Mouse (Mus musculus) stomach, postnatal 0 days (tissue): ENCODE data around the gene Gmppa. TPM values are rescaled to one million over a fixed set of nuclear protein-coding genes. Genes with fewer than 3 reads are reported as not detected.

Source experiments
- ATAC-seq: fragments of 200-750 bp; cut with Nextera tagmentation; 2 replicates; pipeline ENCODE4 v1.8.0; 2017; ENCODE audit not compliant: low FRiP score, low TSS enrichment
- DNase-seq: peaks from one replicate; pipeline ENCODE4 v3.0.0-alpha.2; 2016; ENCODE audit warnings: low spot score
- H3K27ac ChIP-seq: fragments of 300-500 bp; sonication (generic); replicated peaks from 2 replicates; pipeline ENCODE4 v1.5.1; 2014; ENCODE audit warnings: mild to moderate bottlenecking, control low read depth
- H3K27me3 ChIP-seq: fragments of 300-500 bp; sonication (generic); 2 replicates; pipeline ENCODE4 v1.6.1; 2014; ENCODE audit warnings: low read length; ENCODE audit not compliant: control insufficient read depth, insufficient read depth
- H3K36me3 ChIP-seq: fragments of 300-500 bp; sonication (generic); 2 replicates; pipeline ENCODE4 v1.6.1; 2014; ENCODE audit warnings: low read length, mixed read lengths; ENCODE audit not compliant: control insufficient read depth, insufficient read depth
- H3K4me1 ChIP-seq: fragments of 300-500 bp; sonication (generic); replicated peaks from 2 replicates; pipeline ENCODE4 v1.6.1; 2014; ENCODE audit warnings: antibody characterized with exemption; ENCODE audit not compliant: control insufficient read depth, insufficient read depth
- H3K4me2 ChIP-seq: fragments of 300-500 bp; sonication (generic); replicated peaks from 2 replicates; pipeline ENCODE4 v1.6.1; 2014; ENCODE audit warnings: low read depth, mild to moderate bottlenecking, control low read depth, moderate library complexity
- H3K4me3 ChIP-seq: fragments of 300-500 bp; sonication (generic); 2 replicates; pipeline ENCODE4 v1.5.1; 2014; ENCODE audit warnings: low read depth, low read length, control low read depth
- H3K9ac ChIP-seq: fragments of 300-500 bp; sonication (generic); 2 replicates; pipeline ENCODE4 v1.6.1; 2014; ENCODE audit warnings: mild to moderate bottlenecking, low read length, control low read depth, mixed read lengths
- H3K9me3 ChIP-seq: fragments of 300-500 bp; sonication (generic); 2 replicates; pipeline ENCODE4 v1.6.1; 2016; ENCODE audit warnings: low read length; ENCODE audit not compliant: control insufficient read depth
- CTCF ChIP-seq: IDR thresholded peaks from 2 replicates; pipeline ENCODE4 v1.5.1; 2016; ENCODE audit warnings: antibody characterized with exemption, low read depth, mild to moderate bottlenecking, moderate library complexity
- EP300 ChIP-seq: optimal IDR thresholded peaks from 2 replicates; pipeline ENCODE3; 2016; ENCODE audit warnings: antibody characterized with exemption
- WGBS: fragments of 180-500 bp; shearing (Covaris S2); extraction: QIAGEN DNeasy Blood & Tissue Kit; methylation state at CpG from one replicate; pipeline ENCODE4 v1.1.7; 2014; 5-methylcytosine and 5-hydroxymethylcytosine counted together
- polyA plus RNA-seq: library from polyadenylated mRNA; unstranded; fragments of >200 nt; fragmentation: Nextera tagmentation; extraction: Ambion mirVana; gene quantifications from 2 replicates; pipeline ENCODE4 v1.2.1, GENCODE M21; 2015

Gene Gmppa
- polyA plus RNA-seq, 1 experiment from 2014 or later, result 85.2 TPM

GRCm38 (mm10) chr1:75447265-75448051, 11.7 kb downstream of the Gmppa start:
- 0 out of 2 replicates have a peak, but pooled peaks cover 7% of the 10 kb centered on the region for H3K4me1 ChIP-seq
- no peak overlapping the region for H3K4me3 ChIP-seq
- no peak for DNase-seq

GRCm38 (mm10) chr1:75448052-75448431, 12.3 kb downstream of the Gmppa start:
- no peaks in the 10 kb centered on the region for H3K36me3 ChIP-seq
- peaks cover 7% of the 10 kb centered on the region; the same call in 1 of the 2 replicates for H3K27me3 ChIP-seq
- H3K4me3 ChIP-seq, result no peak overlapping the region
- ATAC-seq, result no peak
- 0 out of 2 replicates have a peak, but pooled peaks cover 7% of the 10 kb centered on the region for H3K4me1 ChIP-seq
- WGBS, result 8% methylated on average over 7 of the region's 7 CpGs
- no peak for DNase-seq
- no peak overlapping the region for H3K4me2 ChIP-seq
- H3K9ac ChIP-seq, result no peak overlapping the region
- no peak overlapping the region for H3K27ac ChIP-seq
- no peaks in the 10 kb centered on the region for H3K9me3 ChIP-seq
- TF ChIP-seq EP300, result no peak
- TF ChIP-seq CTCF, result no peak

More at GRCm38 (mm10) chr1:75447265-75448051, 11.7 kb downstream of the Gmppa start:
- TF ChIP-seq CTCF, result no peak
- no peak for TF ChIP-seq EP300
- Histone ChIP-seq H3K27me3 (peaks cover 7% of the 10 kb centered on the region; the same call in 1 of the 2 replicates), H3K36me3 (peaks cover 2% of the 10 kb centered on the region; the same call in 1 of the 2 replicates), H3K9me3 (no peaks in the 10 kb centered on the region), H3K9ac (no peak overlapping the region), H3K27ac (no peak overlapping the region), H3K4me2 (no peak overlapping the region; the same call in 1 of the 2 replicates)
- no peak for ATAC-seq
- WGBS, result 10% methylated on average over 10 of the region's 10 CpGs

DNA sequence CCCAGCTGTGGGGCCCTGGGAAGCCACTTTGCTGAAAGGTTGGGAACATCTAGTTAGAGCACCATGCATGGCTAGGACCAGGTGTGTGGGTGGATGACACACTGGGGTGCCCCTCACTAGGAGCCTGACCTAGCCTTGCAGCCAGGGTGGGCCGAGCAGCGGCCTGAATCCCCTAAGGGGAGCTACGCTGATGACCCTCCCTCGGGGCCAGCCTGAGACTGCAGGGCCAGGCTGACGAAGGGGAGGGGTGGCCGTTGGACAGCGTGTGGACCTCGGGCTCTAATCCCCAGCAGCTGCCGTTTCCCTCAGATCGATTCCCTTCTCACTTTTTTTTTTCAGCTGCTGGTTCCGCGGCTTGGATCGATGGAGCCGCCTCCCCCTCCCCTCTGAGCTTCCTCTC, 13.2 kb downstream of the Gmppa start:
- Histone ChIP-seq H3K27ac (no peak overlapping the region), H3K27me3 (peaks cover 7% of the 10 kb centered on the region; the same call in 1 of the 2 replicates), H3K36me3 (no peaks in the 10 kb centered on the region), H3K9ac (no peak overlapping the region), H3K9me3 (no peaks in the 10 kb centered on the region), H3K4me1 (0 out of 2 replicates have a peak, but pooled peaks cover 7% of the 10 kb centered on the region), H3K4me3 (no peak overlapping the region), H3K4me2 (no peak overlapping the region)
- WGBS, result 10% methylated on average over 14 of the region's 14 CpGs
- TF ChIP-seq CTCF (no peak), EP300 (no peak)
- no peak for DNase-seq
- ATAC-seq, result no peak

DNA sequence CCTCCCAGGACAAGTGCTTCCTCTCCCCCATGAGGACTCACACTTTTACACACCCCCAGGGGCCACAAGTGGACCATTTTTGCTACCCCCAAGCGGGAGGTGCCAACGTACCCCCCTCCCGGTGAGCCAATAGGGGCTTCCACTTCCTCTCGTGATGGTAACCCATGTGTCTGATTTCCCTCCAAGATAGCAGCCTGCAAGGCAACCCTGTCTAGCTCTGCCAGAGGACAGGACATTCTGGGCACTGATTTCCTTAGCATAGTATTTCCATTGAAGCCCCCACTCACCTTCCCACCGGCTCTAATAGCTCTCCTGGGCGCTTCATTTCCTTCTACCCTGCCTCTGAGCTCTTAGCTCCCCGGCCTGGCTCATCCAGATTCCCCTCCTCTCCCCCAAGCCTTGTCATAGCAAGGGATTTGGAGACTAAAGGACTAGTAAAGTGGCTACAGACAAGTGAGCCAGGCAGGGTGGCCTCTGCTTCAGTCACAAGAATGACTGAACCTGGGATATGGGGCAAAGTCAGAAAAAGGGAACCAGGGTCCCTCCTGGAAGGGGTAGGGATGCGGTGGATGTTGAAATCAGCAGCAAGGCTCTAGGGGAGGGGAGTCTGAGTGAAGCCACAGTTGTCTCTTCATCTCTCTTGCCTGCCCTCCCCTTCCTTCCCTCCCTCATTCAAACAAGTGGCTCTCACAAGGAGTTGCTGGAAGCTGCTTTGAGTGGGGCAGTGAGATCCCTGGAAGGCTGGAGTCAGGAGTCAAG, 13.8 kb downstream of the Gmppa start:
- Histone ChIP-seq H3K9ac (no peak overlapping the region), H3K4me3 (no peak overlapping the region; the same call in 1 of the 2 replicates), H3K4me2 (no peak overlapping the region), H3K36me3 (no peaks in the 10 kb centered on the region), H3K27me3 (peaks cover 7% of the 10 kb centered on the region; the same call in 1 of the 2 replicates), H3K27ac (no peak overlapping the region), H3K4me1 (0 out of 2 replicates have a peak, but pooled peaks cover 7% of the 10 kb centered on the region), H3K9me3 (no peaks in the 10 kb centered on the region)
- no peak for TF ChIP-seq CTCF
- TF ChIP-seq EP300, result no peak
- 25% methylated on average over 8 of the region's 8 CpGs for WGBS
- no peak for DNase-seq
- no peak for ATAC-seq

DNA sequence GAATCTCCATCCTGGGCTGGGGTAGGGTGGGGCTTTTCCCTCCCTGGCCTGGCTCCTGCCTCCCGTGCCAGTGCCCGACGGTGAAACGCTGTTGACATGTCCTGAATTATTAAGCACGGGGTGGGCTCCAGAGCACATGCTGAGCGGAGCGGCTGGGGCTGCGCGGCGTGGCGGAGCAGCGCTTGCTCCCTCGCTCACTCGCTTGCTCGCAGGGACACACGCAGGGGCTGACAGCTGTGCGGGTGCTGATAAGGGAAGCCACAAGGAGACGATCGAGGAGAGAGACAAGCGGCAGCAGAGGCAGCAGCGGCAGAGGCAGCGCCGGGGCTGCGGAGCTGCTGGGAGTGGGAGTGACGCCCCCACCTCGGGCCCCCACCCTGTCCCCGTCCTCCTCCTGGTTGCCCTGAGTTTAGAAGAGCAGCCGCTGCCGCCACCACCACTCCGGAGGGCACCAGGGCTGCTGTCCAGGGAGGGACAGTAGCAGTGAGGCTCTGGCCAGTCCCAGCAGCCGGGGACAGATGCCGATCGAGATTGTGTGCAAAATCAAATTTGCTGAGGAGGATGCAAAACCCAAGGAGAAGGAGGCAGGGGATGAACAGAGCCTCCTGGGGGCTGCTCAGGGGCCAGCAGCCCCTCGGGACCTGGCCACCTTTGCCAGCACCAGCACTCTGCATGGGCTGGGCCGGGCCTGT, 14.7 kb downstream of the Gmppa start, which contains the start of gene Asic4:
Gene Asic4, plus strand, starts transcription at position 123 of the 692 bp plus-strand sequence.
- Histone ChIP-seq H3K4me1 (0 out of 2 replicates have a peak, but pooled peaks cover 7% of the 10 kb centered on the region), H3K27me3 (peaks cover 7% of the 10 kb centered on the region; the same call in 1 of the 2 replicates), H3K9ac (peak within 1 kb of the TSS; percentile 38; the same call in 1 of the 2 replicates), H3K4me3 (peak within 1 kb of the TSS; percentile 20; the same call in 1 of the 2 replicates), H3K36me3 (no peaks in the 10 kb centered on the region), H3K27ac (no peak within 1 kb of the TSS), H3K9me3 (no peaks in the 10 kb centered on the region), H3K4me2 (peak within 1 kb of the TSS; percentile 25; the same call in 1 of the 2 replicates)
- DNase-seq (no peak), ATAC-seq (no peak)
- 3% methylated on average over 35 of the region's 35 CpGs for WGBS
- TF ChIP-seq EP300 (no peak), CTCF (no peak)
